12 mouse cellular contexts compared by ENCODE assay signal in genomic region chr12:72081961-72082360, GRCm38 (mm10). TPM values are rescaled to one million over a fixed set of nuclear protein-coding genes. Genes with fewer than 3 reads are reported as not detected.
DNase-seq lines count a peak whose midpoint lies in the region; ATAC-seq lines count a peak whose summit lies in the region.
"Had no signal": no experiment of that assay in that cellular context is flagged by ENCODE, and none has a peak within 500 bp of the region (broad histone marks: within the 10 kb centered on the region; RNA-seq: fewer than 3 reads in every experiment).

No protein-coding gene starts in this region.

- peak overlapping the region; percentile 30; the same call in 1 of the 2 replicates for H3K9ac ChIP-seq in heart, embryonic 15.5 days
- peak overlapping the region; percentile 31 for H3K9ac ChIP-seq in hindbrain, embryonic 14.5 days
- H3K9ac ChIP-seq in midbrain, embryonic 11.5 days (ENCODE audit: low read length), result no peak overlapping the region

- no peaks in the 10 kb centered on the region for H3K9me3 ChIP-seq in heart, embryonic 15.5 days (replicated peaks)
- H3K9me3 ChIP-seq in hindbrain, embryonic 14.5 days (ENCODE audit: control insufficient read depth, low read length), result no peaks in the 10 kb centered on the region
- no peaks in the 10 kb centered on the region for H3K9me3 ChIP-seq in midbrain, embryonic 11.5 days (ENCODE audit: control insufficient read depth, low read length)

- no peaks in the 10 kb centered on the region for H3K27me3 ChIP-seq in heart, embryonic 15.5 days
- H3K27me3 ChIP-seq in hindbrain, embryonic 14.5 days (ENCODE audit: control insufficient read depth, insufficient read depth, low read length), result no peaks in the 10 kb centered on the region
- H3K27me3 ChIP-seq in midbrain, embryonic 11.5 days (ENCODE audit: control insufficient read depth, insufficient read depth, low read length), result no peaks in the 10 kb centered on the region

- no peak for ATAC-seq in heart, embryonic 15.5 days (replicated peaks; ENCODE audit: insufficient number of reproducible peaks, insufficient read depth, low FRiP score, low read depth)
- no peak for ATAC-seq in hindbrain, embryonic 14.5 days (ENCODE audit: low FRiP score)
- ATAC-seq in midbrain, embryonic 11.5 days (ENCODE audit: low FRiP score), result no peak
- ATAC-seq in cerebellum, adult (ENCODE audit: insufficient number of reproducible peaks, low FRiP score, low TSS enrichment), result no peak

- DNase-seq in heart, postnatal 4 days, result no peak
- peak; percentile 42 for DNase-seq in ES-CJ7 (ENCODE audit: low read depth, low spot score)
- no peak for DNase-seq in hindbrain, embryonic 14.5 days (ENCODE audit: low spot score)
- DNase-seq in midbrain, embryonic 11.5 days (ENCODE audit: low spot score, missing footprints), result peak; percentile 14
- DNase-seq in frontal cortex, postnatal 25 days (ENCODE audit: low spot score in 2 of 2), result no peak
- DNase-seq in layer of hippocampus, adult 18-20 months (ENCODE audit: low spot score in 2 of 2), result no peak
- DNase-seq: cerebellum, adult 8-10 months; gastrocnemius, postnatal 36 days; right cerebral cortex, adult 18-20 months; thymus, adult 2 months had no signal

- no peak overlapping the region for H3K4me3 ChIP-seq in heart, embryonic 15.5 days
- H3K4me3 ChIP-seq in hindbrain, embryonic 14.5 days (replicated peaks; ENCODE audit: low read length), result peak overlapping the region; percentile 7; the same call in 1 of the 2 replicates
- H3K4me3 ChIP-seq in midbrain, embryonic 11.5 days (ENCODE audit: low read depth, low read length), result no peak overlapping the region

- peaks cover 20% of the 10 kb centered on the region for H3K4me1 ChIP-seq in heart, embryonic 15.5 days (replicated peaks)
- peaks cover 16% of the 10 kb centered on the region; the same call in 1 of the 2 replicates for H3K4me1 ChIP-seq in hindbrain, embryonic 14.5 days (replicated peaks; ENCODE audit: control insufficient read depth, insufficient read depth, low read length)
- H3K4me1 ChIP-seq in midbrain, embryonic 11.5 days (ENCODE audit: control insufficient read depth, insufficient read depth, low read length), result peaks cover 9% of the 10 kb centered on the region; the same call in 1 of the 2 replicates

- WGBS in heart, embryonic 15.5 days, result 79% methylated on average over 3 of the region's 3 CpGs
- WGBS in hindbrain, embryonic 14.5 days, result 73% methylated on average over 3 of the region's 3 CpGs
- WGBS in midbrain, embryonic 11.5 days, result 83% methylated on average over 3 of the region's 3 CpGs

- H3K27ac ChIP-seq in heart, embryonic 15.5 days, result no peak overlapping the region
- no peak overlapping the region for H3K27ac ChIP-seq in hindbrain, embryonic 14.5 days
- no peak overlapping the region for H3K27ac ChIP-seq in midbrain, embryonic 11.5 days (ENCODE audit: low read depth, low read length)

- H3K36me3 ChIP-seq in heart, embryonic 15.5 days, result no peaks in the 10 kb centered on the region
- no peaks in the 10 kb centered on the region for H3K36me3 ChIP-seq in hindbrain, embryonic 14.5 days (replicated peaks; ENCODE audit: control insufficient read depth, insufficient read depth)
- no peaks in the 10 kb centered on the region for H3K36me3 ChIP-seq in midbrain, embryonic 11.5 days (ENCODE audit: control insufficient read depth, insufficient read depth, low read length)

- peak overlapping the region; percentile 58 for H3K4me2 ChIP-seq in heart, embryonic 15.5 days
- peak overlapping the region; percentile 38 for H3K4me2 ChIP-seq in hindbrain, embryonic 14.5 days (replicated peaks)
- no peak overlapping the region for H3K4me2 ChIP-seq in midbrain, embryonic 11.5 days

RNA-seq across cellular contexts. Expression of gene L3hypdh, which starts 3.3 kb away (rescaled TPM):
- 19.9 TPM in 2 replicates for polyA plus RNA-seq in heart, embryonic 15.5 days (2015; fragmentation: Nextera tagmentation; extraction: Ambion mirVana)
- 10 to 100 TPM; 12.2 to 13.7 TPM for total RNA-seq in heart, postnatal 4 days (2021)
- polyA plus RNA-seq in hindbrain, embryonic 14.5 days (2014; fragmentation: Nextera tagmentation; extraction: Ambion mirVana), result 12.6 and 13.7 TPM in 2 replicates
- 8.5 and 9.6 TPM in 2 replicates for polyA plus RNA-seq in midbrain, embryonic 11.5 days (2014; fragmentation: Nextera tagmentation; extraction: Ambion mirVana)
- total RNA-seq in layer of hippocampus, adult 18-20 months (2021), result 1 to 10 TPM; 2.8 to 3.7 TPM

RNA-seq across cellular contexts. Expression of gene Jkamp, which starts 3.4 kb away (rescaled TPM):
- 65.8 and 73.2 TPM in 2 replicates for polyA plus RNA-seq in heart, embryonic 15.5 days (2015; fragmentation: Nextera tagmentation; extraction: Ambion mirVana)
- 10 to 100 TPM; 33.2 to 36.1 TPM for total RNA-seq in heart, postnatal 4 days (2021)
- polyA plus RNA-seq in hindbrain, embryonic 14.5 days (2014; fragmentation: Nextera tagmentation; extraction: Ambion mirVana), result 86.6 and 101 TPM in 2 replicates
- 58.5 and 65.6 TPM in 2 replicates for polyA plus RNA-seq in midbrain, embryonic 11.5 days (2014; fragmentation: Nextera tagmentation; extraction: Ambion mirVana)
- 10 to 100 TPM; 49.1 to 50.2 TPM for total RNA-seq in layer of hippocampus, adult 18-20 months (2021)

RNA-seq across cellular contexts. Expression of gene Gpr135, which starts 11.0 kb away (rescaled TPM):
- 0.48 and 0.60 TPM in 2 replicates for polyA plus RNA-seq in heart, embryonic 15.5 days (2015; fragmentation: Nextera tagmentation; extraction: Ambion mirVana)
- under 1 TPM; 0.59 to 0.67 TPM for total RNA-seq in heart, postnatal 4 days (2021)
- 7.3 and 9.4 TPM in 2 replicates for polyA plus RNA-seq in hindbrain, embryonic 14.5 days (2014; fragmentation: Nextera tagmentation; extraction: Ambion mirVana)
- polyA plus RNA-seq in midbrain, embryonic 11.5 days (2014; fragmentation: Nextera tagmentation; extraction: Ambion mirVana), result 0.57 and 1.2 TPM in 2 replicates
- total RNA-seq in layer of hippocampus, adult 18-20 months (2021), result 10 to 100 TPM; 11.1 to 12.8 TPM

Comparison
In these comparisons a context has a peak if more than half of its experiments do, and no peak if none do; other contexts are left out.
1. DNase-seq: peak in ES-CJ7 (single experiment) and midbrain, embryonic 11.5 days (single experiment); none in heart, postnatal 4 days (single experiment), hindbrain, embryonic 14.5 days (single experiment), frontal cortex, postnatal 25 days (0 of 2) and layer of hippocampus, adult 18-20 months (0 of 2).